Mouse (Mus musculus): Measurements from ENCODE around the gene Nipa1. TPM values are rescaled to one million over a fixed set of nuclear protein-coding genes. Genes with fewer than 3 reads are reported as not detected.
A peak's percentile ranks its signal among the peaks of the same experiment; 100 is the strongest.

Nipa1 gene
- polyA plus RNA-seq, 1 experiment: 2.3 TPM

DNA sequence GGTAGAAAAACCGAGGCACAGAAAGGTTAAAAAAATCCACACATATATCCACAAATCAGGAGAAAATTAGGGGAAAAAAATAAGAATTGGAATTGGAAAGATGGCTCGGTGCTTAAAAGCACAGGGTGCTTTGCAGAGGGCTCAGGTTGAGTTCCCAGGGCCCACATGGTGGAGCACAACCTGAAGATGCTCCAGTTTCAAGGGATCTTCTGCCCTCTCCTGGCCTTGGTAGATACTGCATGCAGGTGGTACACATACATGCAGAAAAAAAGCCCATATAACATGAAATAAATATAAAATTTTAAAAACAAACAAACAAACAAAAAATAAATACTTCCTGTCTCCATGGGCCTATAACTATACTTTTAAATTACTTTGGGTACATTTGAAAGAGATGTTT is 45.3 kb downstream of the Nipa1 start:
- Histone ChIP-seq H3K4me1 (ENCODE audit: control insufficient read depth, insufficient read depth, low read length) (no peaks in the 10 kb centered on the region), H3K4me3 (ENCODE audit: low read depth, low read length) (no peak overlapping the region), H3K9ac (ENCODE audit: low read depth, poor library complexity, severe bottlenecking) (no peak overlapping the region), H3K27ac (ENCODE audit: insufficient read depth, low read length) (no peak overlapping the region), H3K36me3 (ENCODE audit: control insufficient read depth, insufficient read depth, low read length, poor library complexity, severe bottlenecking) (no peaks in the 10 kb centered on the region), H3K27me3 (ENCODE audit: control insufficient read depth, insufficient read depth, low read length, poor library complexity, severe bottlenecking) (no peaks in the 10 kb centered on the region), H3K9me3 (replicated peaks; ENCODE audit: control insufficient read depth, insufficient read depth, low read length, poor library complexity, severe bottlenecking) (no peaks in the 10 kb centered on the region)
- TF ChIP-seq EP300 (IDR thresholded peaks at IDR 0.05; ENCODE audit: insufficient read depth, low read depth, low read length): no peak
- TF ChIP-seq CTCF (IDR thresholded peaks at IDR 0.05; ENCODE audit: low read depth, low read length): peak; percentile 30
- no peak for TF ChIP-seq POLR2A (IDR thresholded peaks at IDR 0.05; ENCODE audit: insufficient read depth, low read length)

DNA sequence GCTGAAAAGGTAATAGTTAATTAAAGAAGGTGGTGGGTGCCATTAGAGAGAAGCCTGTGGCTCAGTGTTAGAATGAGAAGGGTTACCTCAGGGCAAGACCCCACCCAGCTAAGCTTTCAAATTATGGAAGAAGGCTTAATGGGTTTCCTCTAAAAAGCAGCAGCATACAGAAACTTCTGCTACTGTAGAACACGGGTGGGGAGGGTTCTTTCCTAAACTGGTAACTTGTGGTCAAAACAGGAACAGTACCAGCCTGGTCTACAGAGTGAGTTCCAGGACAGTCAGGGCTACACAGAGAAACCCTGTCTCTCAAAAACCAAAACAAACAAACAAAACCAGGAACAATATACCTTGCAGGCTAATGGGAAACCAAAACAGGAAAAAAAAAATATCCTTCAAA is 50.3 kb downstream of the Nipa1 start:
- peaks cover 5% of the 10 kb centered on the region for H3K4me1 ChIP-seq (ENCODE audit: control insufficient read depth, insufficient read depth, low read length)
- no peak overlapping the region for H3K9ac ChIP-seq (ENCODE audit: low read depth, poor library complexity, severe bottlenecking)
- H3K9me3 ChIP-seq (replicated peaks; ENCODE audit: control insufficient read depth, insufficient read depth, low read length, poor library complexity, severe bottlenecking): no peaks in the 10 kb centered on the region
- no peaks in the 10 kb centered on the region for H3K36me3 ChIP-seq (ENCODE audit: control insufficient read depth, insufficient read depth, low read length, poor library complexity, severe bottlenecking)
- H3K4me3 ChIP-seq (ENCODE audit: low read depth, low read length): no peak overlapping the region
- H3K27me3 ChIP-seq (ENCODE audit: control insufficient read depth, insufficient read depth, low read length, poor library complexity, severe bottlenecking): no peaks in the 10 kb centered on the region
- no peak for TF ChIP-seq CTCF (IDR thresholded peaks at IDR 0.05; ENCODE audit: low read depth, low read length)
- TF ChIP-seq EP300 (IDR thresholded peaks at IDR 0.05; ENCODE audit: insufficient read depth, low read depth, low read length): no peak
- no peak for TF ChIP-seq POLR2A (IDR thresholded peaks at IDR 0.05; ENCODE audit: insufficient read depth, low read length)
- H3K27ac ChIP-seq (ENCODE audit: insufficient read depth, low read length): no peak overlapping the region

DNA sequence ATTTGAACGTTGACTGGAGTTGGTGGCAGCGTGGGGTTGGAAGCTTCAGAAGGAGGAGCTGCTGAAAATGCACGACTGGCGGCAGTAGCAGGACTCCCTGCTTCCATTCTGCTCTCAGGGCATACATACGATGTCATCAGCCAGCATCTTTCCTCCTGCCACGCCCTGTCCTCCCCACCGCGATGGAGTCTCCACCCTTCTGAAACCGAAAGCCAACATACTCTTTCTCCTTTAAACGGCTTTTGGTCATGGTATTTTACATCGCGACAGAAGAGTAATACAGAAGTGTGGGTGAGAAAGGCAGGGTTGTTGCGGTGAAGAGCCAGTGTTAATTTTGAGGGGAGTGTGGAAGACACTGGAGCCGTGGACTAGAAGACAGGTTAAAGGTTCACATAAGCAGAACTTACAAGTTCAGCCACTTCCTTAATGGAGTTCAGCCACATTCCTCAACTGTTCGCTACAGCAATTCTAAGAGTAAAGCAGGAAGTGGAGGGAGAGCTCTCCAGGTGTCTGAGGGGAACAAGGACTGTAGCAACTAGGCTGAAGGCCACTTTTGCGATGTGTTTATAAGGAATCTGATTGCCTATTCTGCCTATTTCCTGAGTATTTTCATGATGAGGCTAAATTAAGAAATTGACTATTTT is 51.4 kb downstream of the Nipa1 start:
- TF ChIP-seq EP300 (IDR thresholded peaks at IDR 0.05; ENCODE audit: insufficient read depth, low read depth, low read length): 0 out of 2 replicates have a peak, but pooled peaks have one; percentile 14
- no peak for TF ChIP-seq POLR2A (IDR thresholded peaks at IDR 0.05; ENCODE audit: insufficient read depth, low read length)
- Histone ChIP-seq H3K4me1 (ENCODE audit: control insufficient read depth, insufficient read depth, low read length) (peaks cover 5% of the 10 kb centered on the region), H3K27ac (ENCODE audit: insufficient read depth, low read length) (no peak overlapping the region), H3K9ac (ENCODE audit: low read depth, poor library complexity, severe bottlenecking) (no peak overlapping the region), H3K36me3 (ENCODE audit: control insufficient read depth, insufficient read depth, low read length, poor library complexity, severe bottlenecking) (no peaks in the 10 kb centered on the region), H3K27me3 (ENCODE audit: control insufficient read depth, insufficient read depth, low read length, poor library complexity, severe bottlenecking) (no peaks in the 10 kb centered on the region), H3K9me3 (replicated peaks; ENCODE audit: control insufficient read depth, insufficient read depth, low read length, poor library complexity, severe bottlenecking) (no peaks in the 10 kb centered on the region), H3K4me3 (ENCODE audit: low read depth, low read length) (no peak overlapping the region)

DNA sequence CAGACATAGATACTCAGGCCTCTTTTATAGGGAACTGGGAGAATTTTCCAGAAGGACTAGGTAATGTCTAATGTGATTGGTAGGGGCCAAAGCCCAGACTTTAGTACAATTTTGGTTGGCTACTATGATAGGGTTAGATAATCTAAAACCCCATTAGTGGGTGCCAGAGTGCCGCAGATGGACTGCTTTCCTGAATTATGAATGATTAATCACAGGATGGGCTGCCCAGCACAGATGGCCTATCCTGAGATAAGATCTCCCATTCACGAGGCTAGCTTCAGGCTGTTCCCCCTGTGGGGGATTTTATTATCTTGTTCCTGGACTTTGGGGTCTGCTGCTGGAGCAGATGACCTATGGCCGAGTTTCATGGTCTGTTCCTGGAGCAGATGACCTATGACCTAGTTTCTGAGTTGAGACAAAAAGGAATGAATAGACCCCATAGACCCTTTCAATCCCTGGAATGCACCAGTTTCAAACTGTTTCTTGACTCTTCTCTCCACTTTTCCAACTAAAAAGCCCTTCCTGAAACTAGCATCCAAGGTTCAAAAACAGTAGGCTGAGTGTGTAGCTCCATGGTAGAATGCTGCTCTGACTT is 52.8 kb downstream of the Nipa1 start:
- no peaks in the 10 kb centered on the region for H3K27me3 ChIP-seq (ENCODE audit: control insufficient read depth, insufficient read depth, low read length, poor library complexity, severe bottlenecking)
- H3K9me3 ChIP-seq (replicated peaks; ENCODE audit: control insufficient read depth, insufficient read depth, low read length, poor library complexity, severe bottlenecking): no peaks in the 10 kb centered on the region
- H3K4me1 ChIP-seq (ENCODE audit: control insufficient read depth, insufficient read depth, low read length): peaks cover 5% of the 10 kb centered on the region
- H3K36me3 ChIP-seq (ENCODE audit: control insufficient read depth, insufficient read depth, low read length, poor library complexity, severe bottlenecking): no peaks in the 10 kb centered on the region
- no peak overlapping the region for H3K27ac ChIP-seq (ENCODE audit: insufficient read depth, low read length)
- H3K9ac ChIP-seq (ENCODE audit: low read depth, poor library complexity, severe bottlenecking): no peak overlapping the region
- TF ChIP-seq EP300 (IDR thresholded peaks at IDR 0.05; ENCODE audit: insufficient read depth, low read depth, low read length) (no peak), POLR2A (IDR thresholded peaks at IDR 0.05; ENCODE audit: insufficient read depth, low read length) (no peak), CTCF (IDR thresholded peaks at IDR 0.05; ENCODE audit: low read depth, low read length) (no peak)
- no peak overlapping the region for H3K4me3 ChIP-seq (ENCODE audit: low read depth, low read length)

DNA sequence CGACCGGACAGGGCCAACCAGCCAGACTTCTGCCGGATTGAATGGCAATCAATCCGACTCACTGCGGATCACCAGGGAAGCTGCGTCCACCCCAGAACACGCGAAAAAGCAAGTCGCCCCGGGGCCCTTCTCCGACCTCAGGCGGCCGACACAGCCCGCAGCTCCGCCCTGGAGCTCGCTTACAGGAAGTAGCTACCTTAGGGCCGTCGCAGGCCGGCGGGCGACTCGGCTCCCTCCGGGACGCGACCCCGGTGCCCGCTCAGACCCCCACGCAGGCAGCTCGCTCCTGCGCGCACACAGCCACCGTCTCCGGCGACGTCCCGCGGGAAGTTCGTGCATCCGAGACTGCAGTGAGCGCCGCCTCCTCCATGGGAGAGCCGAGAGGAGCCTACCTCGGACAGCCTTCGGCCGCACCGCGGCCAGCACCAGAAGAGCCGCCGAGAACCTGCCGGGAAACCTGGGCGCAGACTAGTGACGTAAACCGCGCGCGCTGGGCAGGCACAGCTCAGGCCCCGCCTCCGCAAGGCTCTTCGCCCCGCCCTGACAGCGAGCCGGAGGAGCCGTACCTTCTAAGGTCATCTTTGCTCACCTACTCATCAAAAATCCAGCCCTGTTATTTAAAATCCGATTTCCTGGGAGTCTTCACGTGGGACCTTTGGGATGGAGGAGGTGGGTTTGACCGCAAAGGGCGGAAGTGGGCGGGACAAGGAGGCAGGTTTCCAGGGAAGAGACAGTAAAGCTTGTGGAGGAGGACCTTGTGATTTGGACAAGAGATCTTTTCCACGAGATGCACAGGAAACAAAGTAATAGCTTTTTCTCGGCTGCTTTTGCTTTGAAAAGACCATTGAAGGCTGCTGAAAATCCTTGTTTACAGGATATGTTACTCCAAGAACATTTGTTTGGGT is 57.5 kb downstream of the Nipa1 start, which contains the start of gene Nipa2:
TSS of gene Nipa2 (minus strand) at position 473 of the 905 bp plus-strand sequence.
- Histone ChIP-seq H3K4me1 (ENCODE audit: control insufficient read depth, insufficient read depth, low read length) (no peaks in the 10 kb centered on the region), H3K4me3 (ENCODE audit: low read depth, low read length) (peak within 1 kb of the TSS; percentile 87), H3K36me3 (ENCODE audit: control insufficient read depth, insufficient read depth, low read length, poor library complexity, severe bottlenecking) (peaks cover 18% of the 10 kb centered on the region), H3K9me3 (replicated peaks; ENCODE audit: control insufficient read depth, insufficient read depth, low read length, poor library complexity, severe bottlenecking) (peaks cover 19% of the 10 kb centered on the region), H3K27me3 (ENCODE audit: control insufficient read depth, insufficient read depth, low read length, poor library complexity, severe bottlenecking) (no peaks in the 10 kb centered on the region), H3K9ac (ENCODE audit: low read depth, poor library complexity, severe bottlenecking) (peak within 1 kb of the TSS; percentile 85), H3K27ac (ENCODE audit: insufficient read depth, low read length) (peak within 1 kb of the TSS; percentile 73)
- TF ChIP-seq POLR2A (IDR thresholded peaks at IDR 0.05; ENCODE audit: insufficient read depth, low read length) (peak; percentile 72), CTCF (IDR thresholded peaks at IDR 0.05; ENCODE audit: low read depth, low read length) (no peak), EP300 (IDR thresholded peaks at IDR 0.05; ENCODE audit: insufficient read depth, low read depth, low read length) (0 out of 2 replicates have a peak, but pooled peaks have one; percentile 7)

All from ES-Bruce4 (cell line).